Mouse (Mus musculus) neutrophil, adult 65 days (primary cell): ENCODE data around the gene Casp12. TPM values are rescaled to one million over a fixed set of nuclear protein-coding genes. Genes with fewer than 3 reads are reported as not detected.

Source experiments
- total RNA-seq: library from RNA; stranded (reverse); gene quantifications from 2 replicates; pipeline ENCODE4 v1.2.4, GENCODE M21; 2023

Casp12 gene
- total RNA-seq: 0.47 and 0.70 TPM in 2 replicates

DNA sequence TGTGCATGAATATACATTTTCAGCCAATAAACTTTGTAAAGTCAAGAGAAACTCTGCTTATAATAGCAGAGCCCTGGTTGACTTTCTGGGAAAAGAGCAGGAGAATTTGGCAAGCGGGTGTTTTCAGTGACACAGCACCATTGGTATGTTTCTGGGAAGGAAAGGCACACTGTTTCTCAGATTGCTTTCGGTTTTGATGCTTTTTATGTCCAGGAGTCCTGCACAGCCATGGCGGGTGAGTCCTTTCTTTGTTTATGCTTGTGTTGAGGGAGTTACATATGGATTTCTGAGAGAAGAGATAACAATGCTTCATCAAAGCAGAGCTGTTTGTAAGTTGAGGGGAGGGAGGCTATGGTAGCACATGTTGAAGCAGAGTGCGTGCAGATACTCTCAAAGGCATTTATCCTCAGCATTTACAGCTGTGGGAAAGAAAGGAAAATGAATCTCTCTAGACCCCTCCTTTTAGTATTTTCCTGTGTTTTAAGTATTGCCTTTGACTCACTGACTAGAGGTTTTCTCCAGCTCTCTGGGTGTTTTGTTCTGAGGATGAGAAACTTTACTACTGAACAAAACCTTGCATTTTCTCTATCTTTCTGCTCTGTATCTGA is at the start of gene Casp12:
Casp12 (plus strand) TSS at position 140 of the 608 bp plus-strand sequence.

DNA sequence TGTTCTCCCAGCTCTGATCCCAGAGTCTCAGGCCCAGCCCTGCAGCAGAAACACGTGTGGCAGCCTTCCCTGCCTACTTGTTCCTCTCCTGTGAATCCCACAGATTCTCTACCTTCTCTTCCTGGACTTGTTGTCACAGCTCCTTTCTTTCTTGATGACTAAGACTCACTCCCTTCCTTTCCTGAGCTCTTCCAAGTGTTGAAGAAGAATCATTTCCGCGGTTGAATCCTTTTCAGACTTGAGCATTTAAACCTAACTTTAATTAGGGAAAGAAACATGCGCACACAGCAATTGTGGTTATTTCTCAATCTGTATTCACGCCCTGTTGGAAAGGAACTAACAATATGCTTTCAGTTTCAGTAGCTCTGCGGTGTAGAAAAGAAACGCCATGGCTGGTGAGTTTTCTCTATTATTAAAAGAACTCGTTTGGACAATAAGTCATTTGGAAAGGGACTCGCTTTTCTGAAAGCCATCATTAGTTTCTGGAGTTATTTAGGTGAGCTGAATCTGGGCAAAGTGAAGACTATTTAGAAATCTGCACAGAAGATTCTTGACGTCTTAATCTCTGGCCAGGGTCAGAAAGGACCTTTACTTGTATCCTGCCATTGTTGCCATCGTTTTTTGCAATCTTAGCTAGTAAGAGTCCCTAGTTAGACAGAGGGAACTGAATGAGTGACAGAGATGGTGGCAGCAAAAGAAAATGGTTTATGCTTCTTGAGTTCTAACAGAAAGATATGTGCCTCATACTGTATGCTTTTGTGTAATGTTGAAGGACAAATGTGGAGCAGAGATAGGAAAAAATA is 46.7 kb upstream of the Casp12 start, which contains the start of gene Casp1:
Casp1 (plus strand) TSS at position 189 of the 803 bp plus-strand sequence.

DNA sequence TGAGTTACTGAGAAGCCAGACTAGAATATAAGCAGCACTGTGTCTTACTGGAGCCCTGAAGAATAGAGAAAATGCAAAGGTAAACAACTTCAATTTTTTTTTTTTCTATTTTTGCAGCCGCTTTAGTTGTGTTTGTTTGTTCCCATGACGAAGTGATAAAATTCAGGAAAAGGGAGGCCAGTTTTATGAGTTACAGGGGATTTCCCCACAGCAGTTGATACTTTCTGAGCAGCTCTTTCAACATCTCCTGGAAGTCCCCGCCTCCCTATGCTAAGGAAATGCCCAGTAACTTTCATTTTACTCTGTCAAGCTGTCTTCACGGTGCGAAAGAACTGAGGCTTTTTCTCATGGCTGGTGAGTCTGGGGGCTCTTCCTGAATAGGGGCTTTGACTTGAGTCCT is 36.7 kb upstream of the Casp12 start, which contains the start of gene Casp4:
Casp4 (plus strand) TSS at position 268 of the 400 bp plus-strand sequence.

Other genes starting within 250 kb of the Casp12 start
- 25.0 and 33.3 TPM in 2 replicates for gene Casp1, start 46.9 kb upstream of the Casp12 start, total RNA-seq
- gene Casp4, start 36.6 kb upstream of the Casp12 start, total RNA-seq: 104 and 106 TPM in 2 replicates